Mouse (Mus musculus) cortical plate, adult 2 months (tissue): ENCODE data around the gene Eed.

Source experiments
- CTCF ChIP-seq: fragments of 200-500 bp; IDR thresholded peaks from 2 replicates; pipeline ENCODE4 v1.5.1; 2011; ENCODE audit warnings: mild to moderate bottlenecking, control low read depth, low read length; ENCODE audit not compliant: insufficient read depth; ENCODE audit errors: extremely low read depth
- POLR2A ChIP-seq: fragments of 200-500 bp; IDR thresholded peaks from 2 replicates; pipeline ENCODE4 v1.6.1; 2011; ENCODE audit warnings: mild to moderate bottlenecking, low read length, control low read depth; ENCODE audit not compliant: insufficient read depth; ENCODE audit errors: extremely low read depth

GRCm38 (mm10) chr7:89909711-89910110 is 71.1 kb downstream of the Eed start:
- TF ChIP-seq POLR2A: no peak
- TF ChIP-seq CTCF: no peak
